Comparison of ENCODE assay signal across 12 mouse cellular contexts in the genomic region with DNA sequence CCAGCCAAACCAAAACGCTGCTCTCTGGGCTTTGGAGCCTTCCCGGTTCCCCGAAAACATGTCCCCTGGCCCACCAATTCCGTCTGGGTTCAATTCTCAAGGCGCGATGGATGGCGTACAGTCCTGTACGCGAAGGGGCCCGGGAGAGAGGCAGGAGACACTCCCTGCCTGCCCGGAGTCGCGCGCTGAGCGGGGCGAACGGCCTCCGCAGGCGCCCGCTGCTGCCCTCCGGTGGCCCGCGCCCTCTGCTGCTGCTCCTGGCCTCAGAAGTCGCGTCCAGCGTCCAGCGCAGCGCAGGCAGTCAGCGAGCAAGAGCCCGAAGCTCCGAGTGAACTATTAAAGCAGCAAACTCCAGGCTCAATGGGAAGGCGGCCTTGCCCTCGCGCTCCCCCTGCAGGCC. TPM values are rescaled to one million over a fixed set of nuclear protein-coding genes. Genes with fewer than 3 reads are reported as not detected.
DNase-seq lines count a peak whose midpoint lies in the region; ATAC-seq and TF ChIP-seq lines count a peak whose summit lies in the region.
"Not testable (repeated sequence)": the region's sequence is repeated elsewhere in the genome, so short reads cannot be mapped to it uniquely, and the experiment has no call there.
"Had no signal": no experiment of that assay in that cellular context is flagged by ENCODE, and none has a peak within 500 bp of the region (broad histone marks: within the 10 kb centered on the region; RNA-seq: fewer than 3 reads in every experiment).

No protein-coding gene starts in this region.

- DNase-seq in adrenal gland, postnatal 14 days = peak; percentile 45
- peak; percentile 93 for DNase-seq in heart, adult 11 months
- DNase-seq in heart, postnatal 4 days = peak; percentile 50
- not testable (repeated sequence) for DNase-seq in liver, adult 2 months (ENCODE audit: extremely low read depth, low read depth, low spot score)
- peak; percentile 55 to 78 for DNase-seq in lung, postnatal 4 days

- not testable (repeated sequence) for H3K9me3 ChIP-seq in embryonic facial prominence, embryonic 15.5 days (replicated peaks); kidney, embryonic 15.5 days (replicated peaks)

- not testable (repeated sequence) for H3K4me1 ChIP-seq in embryonic facial prominence, embryonic 15.5 days; kidney, embryonic 15.5 days; liver, adult 2 months (ENCODE audit: control insufficient read depth, insufficient read depth, low read length); small intestine, adult 2 months (ENCODE audit: control insufficient read depth, insufficient read depth, insufficient read length, low read length)

- peak overlapping the region; percentile 28 for H3K4me3 ChIP-seq in embryonic facial prominence, embryonic 15.5 days (replicated peaks)
- H3K4me3 ChIP-seq in kidney, embryonic 15.5 days (replicated peaks) = not testable (repeated sequence)
- peak overlapping the region; percentile 6; the same call in 1 of the 2 replicates for H3K4me3 ChIP-seq in liver, adult 2 months (ENCODE audit: insufficient read depth, low read depth, low read length)
- peak overlapping the region; percentile 49 for H3K4me3 ChIP-seq in small intestine, adult 2 months (ENCODE audit: low read depth, low read length)

- TF ChIP-seq CTCF in liver, adult 2 months (IDR thresholded peaks at IDR 0.05; ENCODE audit: low read depth, low read length); small intestine, adult 2 months (IDR thresholded peaks at IDR 0.05; ENCODE audit: extremely low read depth, insufficient read length, insufficient replicate concordance, low read depth, low read length): not testable (repeated sequence)

- not testable (repeated sequence) for H3K27ac ChIP-seq in embryonic facial prominence, embryonic 15.5 days (replicated peaks); kidney, embryonic 15.5 days; liver, adult 2 months (replicated peaks; ENCODE audit: insufficient read depth, low read depth, low read length); small intestine, adult 2 months (ENCODE audit: insufficient read depth, low read depth, low read length)

- not testable (repeated sequence) for H3K79me2 ChIP-seq in liver, adult 2 months (ENCODE audit: control insufficient read depth, insufficient read depth, low read length)

- H3K36me3 ChIP-seq in embryonic facial prominence, embryonic 15.5 days; kidney, embryonic 15.5 days; liver, adult 2 months (ENCODE audit: control insufficient read depth, insufficient read depth, low read length); small intestine, adult 2 months (ENCODE audit: control insufficient read depth, insufficient read depth, low read length): not testable (repeated sequence)

- not testable (repeated sequence) for ATAC-seq in embryonic facial prominence, embryonic 15.5 days (ENCODE audit: insufficient number of reproducible peaks, low FRiP score, low TSS enrichment, low read depth); kidney, embryonic 15.5 days (replicated peaks; ENCODE audit: low FRiP score)

- H3K9ac ChIP-seq in embryonic facial prominence, embryonic 15.5 days; kidney, embryonic 15.5 days; liver, adult 2 months (ENCODE audit: low read depth, low read length): not testable (repeated sequence)

- not testable (repeated sequence) for TF ChIP-seq POLR2A in liver, adult 2 months (IDR thresholded peaks at IDR 0.05; ENCODE audit: extremely low read depth, insufficient read depth, low read length); small intestine, adult 2 months (IDR thresholded peaks at IDR 0.05; ENCODE audit: low read depth, low read length)

- WGBS in embryonic facial prominence, embryonic 15.5 days = no CpG with 5 or more reads among the region's 34 CpGs
- WGBS in kidney, embryonic 15.5 days = 0% methylated on average over 7 of the region's 34 CpGs
- 0% methylated on average over 3 of the region's 34 CpGs for WGBS in liver, adult 2 months
- WGBS in small intestine, adult 2 months = 0% methylated on average over 13 of the region's 34 CpGs

- not testable (repeated sequence) for H3K27me3 ChIP-seq in embryonic facial prominence, embryonic 15.5 days; liver, adult 2 months (ENCODE audit: control insufficient read depth, insufficient read depth, low read length); small intestine, adult 2 months (ENCODE audit: control insufficient read depth, insufficient read depth, low read length)
- H3K27me3 ChIP-seq in kidney, embryonic 15.5 days = peaks cover 16% of the 10 kb centered on the region

- 0 out of 2 replicates have a peak overlapping the region, but pooled peaks have one; percentile 27 for H3K4me2 ChIP-seq in embryonic facial prominence, embryonic 15.5 days (replicated peaks)
- H3K4me2 ChIP-seq in kidney, embryonic 15.5 days = peak overlapping the region; percentile 44; the same call in 1 of the 2 replicates

RNA-seq across cellular contexts. Expression of gene Gm13288, which starts 0.4 kb away (rescaled TPM):
- not detected in 2 replicates for total RNA-seq in adrenal gland, postnatal 14 days (2021)
- not detected in 2 replicates for polyA plus RNA-seq in embryonic facial prominence, embryonic 15.5 days (2015; fragmentation: Nextera tagmentation; extraction: Ambion mirVana)
- total RNA-seq in heart, postnatal 4 days (2021) = under 1 TPM in 1 of 2 experiments, not detected in 1; 0.14 TPM
- polyA plus RNA-seq in kidney, embryonic 15.5 days (2015; fragmentation: Nextera tagmentation; extraction: Ambion mirVana) = 0.08 TPM in 1 of 2 replicates, not detected in the other
- not detected in 2 replicates for total RNA-seq in liver, adult 2 months (2014; rRNA removed)
- polyA plus RNA-seq in liver, adult 2 months (2012; rRNA removed) = not detected in 2 replicates
- polyA plus RNA-seq in small intestine, adult 2 months (2012; rRNA removed) = not detected in 2 replicates
- total RNA-seq: left cerebral cortex, postnatal 10 days had no signal
- polyA plus RNA-seq: CD4-positive, CD25-positive, alpha-beta regulatory T cell, adult 4 months; kidney, embryonic 14.5 days had no signal

RNA-seq across cellular contexts. Expression of gene Gm13287, which starts 2.7 kb away (rescaled TPM):
- not detected in 2 replicates for total RNA-seq in adrenal gland, postnatal 14 days (2021)
- polyA plus RNA-seq in embryonic facial prominence, embryonic 15.5 days (2015; fragmentation: Nextera tagmentation; extraction: Ambion mirVana) = not detected in 2 replicates
- not detected for total RNA-seq in heart, postnatal 4 days (2021)
- not detected in 2 replicates for polyA plus RNA-seq in kidney, embryonic 15.5 days (2015; fragmentation: Nextera tagmentation; extraction: Ambion mirVana)
- not detected in 2 replicates for total RNA-seq in liver, adult 2 months (2014; rRNA removed)
- not detected in 2 replicates for polyA plus RNA-seq in liver, adult 2 months (2012; rRNA removed)
- polyA plus RNA-seq in small intestine, adult 2 months (2012; rRNA removed) = not detected in 2 replicates
- total RNA-seq: left cerebral cortex, postnatal 10 days; megakaryocyte-erythroid progenitor cell, adult 5-6 weeks had no signal
- polyA plus RNA-seq: CD4-positive, CD25-positive, alpha-beta regulatory T cell, adult 4 months; kidney, embryonic 14.5 days had no signal

RNA-seq across cellular contexts. Expression of gene Gm13285, which starts 6.3 kb away (rescaled TPM):
- 0.22 TPM in 1 of 2 replicates, not detected in the other for total RNA-seq in adrenal gland, postnatal 14 days (2021)
- polyA plus RNA-seq in embryonic facial prominence, embryonic 15.5 days (2015; fragmentation: Nextera tagmentation; extraction: Ambion mirVana) = 1.7 TPM in 2 replicates
- under 1 TPM in 1 of 2 experiments, not detected in 1; 0.31 TPM for total RNA-seq in heart, postnatal 4 days (2021)
- polyA plus RNA-seq in kidney, embryonic 15.5 days (2015; fragmentation: Nextera tagmentation; extraction: Ambion mirVana) = 1.0 and 1.2 TPM in 2 replicates
- total RNA-seq in liver, adult 2 months (2014; rRNA removed) = not detected in 2 replicates
- not detected in 2 replicates for polyA plus RNA-seq in liver, adult 2 months (2012; rRNA removed)
- polyA plus RNA-seq in small intestine, adult 2 months (2012; rRNA removed) = not detected in 2 replicates
- total RNA-seq: left cerebral cortex, postnatal 10 days; megakaryocyte-erythroid progenitor cell, adult 5-6 weeks had no signal
- polyA plus RNA-seq: CD4-positive, CD25-positive, alpha-beta regulatory T cell, adult 4 months had no signal

RNA-seq across cellular contexts. Expression of gene Gm13279, which starts 8.6 kb away (rescaled TPM):
- not detected in 2 replicates for total RNA-seq in adrenal gland, postnatal 14 days (2021)
- not detected in 2 replicates for polyA plus RNA-seq in embryonic facial prominence, embryonic 15.5 days (2015; fragmentation: Nextera tagmentation; extraction: Ambion mirVana)
- not detected for total RNA-seq in heart, postnatal 4 days (2021)
- polyA plus RNA-seq in kidney, embryonic 15.5 days (2015; fragmentation: Nextera tagmentation; extraction: Ambion mirVana) = not detected in 2 replicates
- not detected in 2 replicates for total RNA-seq in liver, adult 2 months (2014; rRNA removed)
- polyA plus RNA-seq in liver, adult 2 months (2012; rRNA removed) = not detected in 2 replicates
- polyA plus RNA-seq in small intestine, adult 2 months (2012; rRNA removed) = not detected in 2 replicates
- total RNA-seq: left cerebral cortex, postnatal 10 days; megakaryocyte-erythroid progenitor cell, adult 5-6 weeks had no signal
- polyA plus RNA-seq: CD4-positive, CD25-positive, alpha-beta regulatory T cell, adult 4 months; kidney, embryonic 14.5 days had no signal

RNA-seq across cellular contexts. Expression of gene Ifna7, which starts 10.3 kb away (rescaled TPM):
- not detected in 2 replicates for total RNA-seq in adrenal gland, postnatal 14 days (2021)
- not detected in 2 replicates for polyA plus RNA-seq in embryonic facial prominence, embryonic 15.5 days (2015; fragmentation: Nextera tagmentation; extraction: Ambion mirVana)
- total RNA-seq in heart, postnatal 4 days (2021) = not detected
- polyA plus RNA-seq in kidney, embryonic 15.5 days (2015; fragmentation: Nextera tagmentation; extraction: Ambion mirVana) = not detected in 2 replicates
- not detected in 2 replicates for total RNA-seq in liver, adult 2 months (2014; rRNA removed)
- polyA plus RNA-seq in liver, adult 2 months (2012; rRNA removed) = not detected in 2 replicates
- not detected in 2 replicates for polyA plus RNA-seq in small intestine, adult 2 months (2012; rRNA removed)
- total RNA-seq: left cerebral cortex, postnatal 10 days; megakaryocyte-erythroid progenitor cell, adult 5-6 weeks had no signal
- polyA plus RNA-seq: CD4-positive, CD25-positive, alpha-beta regulatory T cell, adult 4 months; kidney, embryonic 14.5 days had no signal
